Comparison of ENCODE assay signal across 8 mouse cellular contexts in the genomic region with DNA sequence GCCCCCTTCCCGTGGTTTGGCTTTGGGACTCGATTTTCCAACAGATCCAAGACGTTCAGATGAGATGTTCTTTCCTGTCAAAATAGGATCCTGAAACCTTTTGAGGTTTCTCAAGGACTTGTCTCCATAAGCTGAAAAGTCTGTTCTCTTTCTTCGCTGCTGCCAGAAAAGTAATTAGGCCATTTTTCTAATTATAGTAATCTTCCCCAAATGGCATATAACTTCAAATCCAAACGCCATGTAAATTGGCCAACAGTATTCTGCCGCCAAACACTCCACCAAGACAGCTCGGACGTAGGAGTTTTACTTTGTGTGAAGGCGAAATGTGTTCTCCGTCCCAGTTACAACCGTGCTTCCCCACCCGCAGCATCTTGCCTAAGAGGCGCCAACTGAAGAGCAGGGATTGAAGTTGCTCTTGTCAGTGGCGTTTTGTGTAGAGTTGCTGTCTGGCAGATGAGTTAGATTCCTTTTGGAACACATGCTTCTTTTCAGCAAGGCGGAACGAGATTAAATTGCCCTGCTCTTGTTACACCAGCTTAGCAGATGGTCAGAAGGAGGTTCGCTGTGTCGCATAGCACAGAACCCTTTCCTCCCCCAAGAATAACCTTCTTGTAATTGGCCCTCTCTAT.
DNase-seq lines count a peak whose midpoint lies in the region; ATAC-seq and TF ChIP-seq lines count a peak whose summit lies in the region.

No protein-coding gene starts in this region.

- TF ChIP-seq POLR2A in liver, adult 2 months (IDR thresholded peaks at IDR 0.05; ENCODE audit: extremely low read depth, insufficient read depth, low read length) = no peak

- H3K79me2 ChIP-seq in liver, adult 2 months (ENCODE audit: control insufficient read depth, insufficient read depth, low read length) = no peaks in the 10 kb centered on the region

- no peaks in the 10 kb centered on the region for H3K4me1 ChIP-seq in liver, adult 2 months (ENCODE audit: control insufficient read depth, insufficient read depth, low read length)
- H3K4me1 ChIP-seq in hindbrain, embryonic 14.5 days (replicated peaks; ENCODE audit: control insufficient read depth, insufficient read depth, low read length) = peaks cover 2% of the 10 kb centered on the region; the same call in 1 of the 2 replicates
- peaks cover 13% of the 10 kb centered on the region for H3K4me1 ChIP-seq in limb, embryonic 15.5 days

- H3K27me3 ChIP-seq in liver, adult 2 months (ENCODE audit: control insufficient read depth, insufficient read depth, low read length) = peaks cover 4% of the 10 kb centered on the region; the same call in 1 of the 2 replicates
- no peaks in the 10 kb centered on the region for H3K27me3 ChIP-seq in hindbrain, embryonic 14.5 days (ENCODE audit: control insufficient read depth, insufficient read depth, low read length)
- no peaks in the 10 kb centered on the region; the same call in 1 of the 2 replicates for H3K27me3 ChIP-seq in limb, embryonic 15.5 days

- H3K9ac ChIP-seq in liver, adult 2 months (ENCODE audit: low read depth, low read length) = no peak overlapping the region
- H3K9ac ChIP-seq in hindbrain, embryonic 14.5 days = peak overlapping the region; percentile 52; the same call in 1 of the 2 replicates
- no peak overlapping the region for H3K9ac ChIP-seq in limb, embryonic 15.5 days

- no peak overlapping the region for H3K4me3 ChIP-seq in liver, adult 2 months (ENCODE audit: insufficient read depth, low read depth, low read length)
- H3K4me3 ChIP-seq in hindbrain, embryonic 14.5 days (replicated peaks; ENCODE audit: low read length) = peak overlapping the region; percentile 20
- H3K4me3 ChIP-seq in limb, embryonic 15.5 days = peak overlapping the region; percentile 34

- no peaks in the 10 kb centered on the region for H3K36me3 ChIP-seq in liver, adult 2 months (ENCODE audit: control insufficient read depth, insufficient read depth, low read length)
- H3K36me3 ChIP-seq in hindbrain, embryonic 14.5 days (replicated peaks; ENCODE audit: control insufficient read depth, insufficient read depth) = no peaks in the 10 kb centered on the region
- H3K36me3 ChIP-seq in limb, embryonic 15.5 days = no peaks in the 10 kb centered on the region

- peak overlapping the region; percentile 53 for H3K4me2 ChIP-seq in hindbrain, embryonic 14.5 days (replicated peaks)
- H3K4me2 ChIP-seq in limb, embryonic 15.5 days = peak overlapping the region; percentile 57

- WGBS in liver, adult 2 months = 35% methylated on average over 18 of the region's 18 CpGs
- WGBS in hindbrain, embryonic 14.5 days = 29% methylated on average over 18 of the region's 18 CpGs
- 13% methylated on average over 18 of the region's 18 CpGs for WGBS in limb, embryonic 15.5 days

- DNase-seq in liver, adult 2 months (ENCODE audit: extremely low read depth, low read depth, low spot score) = peak; percentile 18
- DNase-seq in liver = no peak
- DNase-seq in embryo, embryonic 10.5 days (ENCODE audit: low spot score) = peak; percentile 75
- DNase-seq in hindbrain, embryonic 14.5 days (ENCODE audit: low spot score) = no peak
- peak; percentile 49 to 58 for DNase-seq in right cerebral cortex, postnatal 10 days (ENCODE audit: low spot score in 2 of 2)
- DNase-seq in ovary, postnatal 10 days (ENCODE audit: low spot score) = no peak
- DNase-seq in testis, postnatal 14 days (ENCODE audit: low spot score) = no peak

- peak; percentile 43; the same call in 1 of the 2 replicates for ATAC-seq in hindbrain, embryonic 14.5 days (ENCODE audit: low FRiP score)
- no peak for ATAC-seq in limb, embryonic 15.5 days (ENCODE audit: insufficient number of reproducible peaks, low FRiP score, low TSS enrichment, low read depth)

- no peak for TF ChIP-seq CTCF in liver, adult 2 months (IDR thresholded peaks at IDR 0.05; ENCODE audit: low read depth, low read length)

- H3K9me3 ChIP-seq in hindbrain, embryonic 14.5 days (ENCODE audit: control insufficient read depth, low read length) = no peaks in the 10 kb centered on the region
- H3K9me3 ChIP-seq in limb, embryonic 15.5 days = no peaks in the 10 kb centered on the region

- H3K27ac ChIP-seq in liver, adult 2 months (replicated peaks; ENCODE audit: insufficient read depth, low read depth, low read length) = no peak overlapping the region
- peak overlapping the region; percentile 43; the same call in 1 of the 2 replicates for H3K27ac ChIP-seq in hindbrain, embryonic 14.5 days
- H3K27ac ChIP-seq in limb, embryonic 15.5 days = no peak overlapping the region

Comparison
In these comparisons a context has a peak if more than half of its experiments do, and no peak if none do; other contexts are left out.
1. DNase-seq: peak in liver, adult 2 months (single experiment), embryo, embryonic 10.5 days (single experiment) and right cerebral cortex, postnatal 10 days (2 of 2); none in liver (single experiment), hindbrain, embryonic 14.5 days (single experiment), ovary, postnatal 10 days (single experiment) and testis, postnatal 14 days (single experiment).